Mouse (Mus musculus): ENCODE measurements at regions not wholly inside any gene's neighbourhood (a gene's known extent, or its start where the extent isn't known, plus 50 kb on each side); places are given as distances from the start of the nearest gene placed in this dataset.

GRCm38 (mm10) chr2:170294657-170295056, 133.0 kb downstream of the Bcas1 start:
- no peak for DNase-seq

GRCm38 (mm10) chr2:170291841-170292655, 135.6 kb downstream of the Bcas1 start:
- DNase-seq = no peak

- no peak for DNase-seq
These were observed 138.2 kb downstream of the Bcas1 start for GRCm38 (mm10) chr2:170289378-170289960.

- DNase-seq = no peak
These were observed 138.9 kb downstream of the Bcas1 start for GRCm38 (mm10) chr2:170288787-170289186.

GRCm38 (mm10) chr2:170288196-170288595, 139.4 kb downstream of the Bcas1 start:
- no peak for DNase-seq

- DNase-seq = peak; percentile 83
These were observed 139.5 kb upstream of the Zfp217 start for GRCm38 (mm10) chr2:170287301-170287885.

GRCm38 (mm10) chr2:170286773-170287172, 138.9 kb upstream of the Zfp217 start:
- DNase-seq = no peak

- DNase-seq = no peak
These were observed 134.6 kb upstream of the Zfp217 start for GRCm38 (mm10) chr2:170282463-170282862.

- no peak for DNase-seq
These were observed 133.6 kb upstream of the Zfp217 start for GRCm38 (mm10) chr2:170281311-170282008.

GRCm38 (mm10) chr2:170280733-170281132, 132.8 kb upstream of the Zfp217 start:
- DNase-seq = peak; percentile 12

GRCm38 (mm10) chr2:170277896-170278295, 130.0 kb upstream of the Zfp217 start:
- peak; percentile 11 for DNase-seq

GRCm38 (mm10) chr2:170277182-170277767, 129.4 kb upstream of the Zfp217 start:
- DNase-seq = no peak

- DNase-seq = no peak
These were observed 127.8 kb upstream of the Zfp217 start for GRCm38 (mm10) chr2:170275687-170276086.

GRCm38 (mm10) chr2:170269926-170270577, 122.1 kb upstream of the Zfp217 start:
- DNase-seq = no peak

GRCm38 (mm10) chr2:170268080-170268479, 120.2 kb upstream of the Zfp217 start:
- no peak for DNase-seq

- DNase-seq = no peak
These were observed 119.2 kb upstream of the Zfp217 start for GRCm38 (mm10) chr2:170267152-170267551.

GRCm38 (mm10) chr2:170266407-170267101, 118.7 kb upstream of the Zfp217 start:
- peak; percentile 60 for DNase-seq

GRCm38 (mm10) chr2:170263594-170263993, 115.7 kb upstream of the Zfp217 start:
- peak; percentile 36 for DNase-seq

GRCm38 (mm10) chr2:170261191-170261590, 113.3 kb upstream of the Zfp217 start:
- no peak for DNase-seq

- no peak for DNase-seq
These were observed 112.0 kb upstream of the Zfp217 start for GRCm38 (mm10) chr2:170259662-170260457.
